Mouse (Mus musculus) cerebellum, postnatal 4 days (tissue): Measurements from ENCODE around the gene Thsd7a.

Experiments
- DNase-seq, 2 experiments: peaks; one replicate each; pipeline ENCODE4 v3.0.0; 2022; ENCODE audit warnings: low spot score in 2 of 2, mixed read lengths in 1 of 2

Thsd7a gene

GRCm38 (mm10) chr6:12693239-12693638 lies 56.0 kb downstream of the Thsd7a start:
- DNase-seq = no peak

DNA sequence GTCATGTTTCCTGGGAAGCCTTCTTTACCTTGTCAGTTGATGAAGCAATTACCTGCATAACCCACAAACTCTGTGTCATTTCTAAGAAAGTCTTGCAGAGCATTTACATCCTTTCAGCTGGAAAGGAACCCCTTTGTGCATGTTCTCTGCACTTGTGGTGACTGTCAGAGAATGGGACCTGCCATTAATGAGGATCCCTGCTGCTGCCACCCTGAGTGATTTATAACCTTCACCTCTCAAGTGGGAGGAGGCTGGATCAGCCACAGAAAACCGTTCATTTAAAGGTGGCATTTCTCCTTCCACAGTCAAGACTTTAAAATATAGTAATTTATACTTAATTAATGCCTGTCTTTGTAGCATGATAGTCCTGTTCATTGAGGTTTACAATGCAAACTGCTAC lies 99.6 kb downstream of the Thsd7a start:
- no peak for DNase-seq

- DNase-seq = no peak
Measured at GRCm38 (mm10) chr6:12628637-12629246, 120.5 kb downstream of the Thsd7a start.

DNA sequence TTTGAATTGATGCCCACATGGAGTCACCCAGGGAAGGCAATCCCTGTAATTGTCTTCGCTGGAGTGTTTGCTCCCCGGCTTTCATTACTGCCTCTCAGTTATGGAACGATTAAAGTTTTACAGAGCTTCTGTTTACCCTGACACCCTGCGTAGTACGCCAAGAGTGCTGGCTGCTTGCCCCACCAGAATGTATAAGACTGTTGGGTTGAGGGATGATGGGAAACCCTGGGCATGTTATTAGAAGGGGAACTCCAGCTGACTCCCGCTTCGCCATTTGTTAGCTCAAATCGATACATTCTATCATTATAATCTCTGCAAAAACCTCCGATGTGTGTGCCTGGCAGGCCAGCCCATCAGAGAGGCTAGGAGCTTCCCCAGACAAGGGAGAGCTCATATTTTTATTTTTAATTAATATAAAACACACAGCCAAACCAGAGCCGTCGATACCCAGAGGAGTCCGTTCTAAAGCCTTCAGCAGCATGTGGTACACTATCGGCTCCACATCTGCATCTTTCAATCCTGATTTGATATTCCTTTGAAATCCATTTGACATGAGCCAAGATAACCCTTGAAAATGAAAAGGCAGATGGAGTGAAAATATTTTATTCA lies 142.5 kb downstream of the Thsd7a start:
- DNase-seq = no peak

GRCm38 (mm10) chr6:12602927-12603326 lies 146.3 kb downstream of the Thsd7a start:
- DNase-seq = no peak

- no peak for DNase-seq
Measured at GRCm38 (mm10) chr6:12602161-12602560, 147.0 kb downstream of the Thsd7a start.

DNA sequence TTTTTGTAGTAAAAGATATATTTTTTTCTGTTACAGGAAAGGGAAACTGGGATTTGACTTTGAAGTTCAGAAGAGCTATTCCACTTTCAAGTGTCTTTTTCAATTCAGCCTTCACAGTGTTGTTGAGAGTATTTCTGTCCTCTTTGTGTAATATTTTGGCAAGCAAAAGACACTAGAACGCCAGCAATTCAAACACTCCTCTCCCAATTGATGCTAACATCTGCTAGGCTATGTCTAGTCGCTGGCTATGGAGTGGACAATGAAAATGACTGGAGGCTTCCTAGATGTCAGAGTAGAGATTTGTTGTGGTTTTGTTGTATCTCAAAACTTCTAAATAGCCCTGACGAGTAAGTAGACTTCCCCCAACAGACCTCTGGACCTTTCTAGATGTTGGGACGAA lies 164.8 kb downstream of the Thsd7a start:
- no peak for DNase-seq

DNA sequence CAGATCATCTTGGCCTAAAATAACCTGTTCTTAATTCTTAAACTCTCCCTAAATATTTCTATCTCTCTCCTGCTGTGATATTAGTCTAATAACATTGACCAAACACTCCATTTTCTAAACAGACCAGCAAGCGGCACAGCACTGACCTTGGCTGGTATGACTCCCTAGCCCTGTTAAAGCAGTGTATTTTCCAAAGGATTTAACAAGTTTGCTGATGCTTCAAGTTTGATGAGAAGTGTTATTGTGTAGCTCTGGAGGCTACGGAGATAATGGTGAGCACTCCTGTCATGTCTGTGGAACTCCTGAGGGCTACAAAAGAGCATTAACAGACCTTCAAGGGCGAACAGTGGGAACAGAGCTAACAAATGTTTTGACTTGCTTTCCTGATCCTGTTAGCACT lies 168.1 kb downstream of the Thsd7a start:
- DNase-seq = no peak

DNA sequence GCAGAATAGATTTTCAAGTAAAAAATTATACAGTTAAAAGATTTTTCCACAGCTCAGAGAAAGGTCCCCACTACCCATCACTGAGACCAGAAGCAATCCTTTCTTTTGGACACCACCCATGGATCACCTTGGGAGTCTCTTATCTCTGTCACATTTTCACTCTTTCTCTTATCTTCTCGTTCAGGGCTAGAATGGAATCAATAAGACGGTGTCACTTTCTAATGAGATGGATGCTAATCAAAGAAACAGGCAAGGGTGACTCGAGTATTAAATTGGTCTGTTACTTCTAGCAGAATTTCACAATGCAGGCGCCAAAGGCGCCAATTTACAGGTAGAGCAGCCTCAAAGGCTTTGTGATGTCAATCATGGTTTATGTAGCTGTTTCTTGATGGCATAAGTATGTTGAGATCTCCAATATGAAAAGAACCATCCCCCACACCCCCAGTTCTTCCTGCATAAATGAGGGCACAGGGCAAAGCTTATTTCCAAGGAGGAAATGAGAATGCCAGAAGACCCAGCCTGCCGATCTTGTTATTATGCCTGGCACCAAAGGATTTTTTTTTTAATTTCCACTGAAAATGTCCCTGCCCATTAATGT lies 173.5 kb downstream of the Thsd7a start:
- DNase-seq = no peak

DNA sequence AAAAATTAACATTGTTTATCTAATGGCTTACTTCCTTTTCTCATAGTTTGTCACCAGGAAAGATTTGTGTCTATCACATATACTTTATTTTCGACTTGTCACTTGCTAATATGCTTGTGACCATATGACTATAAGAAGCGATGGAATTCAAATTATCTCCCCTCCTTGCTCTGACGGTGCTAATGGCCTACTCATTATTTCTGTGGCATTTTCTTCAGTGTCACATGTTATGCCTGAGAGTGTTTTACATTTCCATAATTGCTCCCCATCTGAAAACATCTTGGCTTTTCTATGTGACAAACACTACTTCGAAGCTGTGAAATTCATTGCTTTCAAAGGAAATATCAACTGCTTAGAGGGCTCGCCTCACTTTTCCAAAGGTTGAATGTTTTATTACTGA lies 177.0 kb downstream of the Thsd7a start:
- no peak for DNase-seq

- DNase-seq = no peak
Measured at GRCm38 (mm10) chr6:12565136-12565535, 184.1 kb downstream of the Thsd7a start.

DNA sequence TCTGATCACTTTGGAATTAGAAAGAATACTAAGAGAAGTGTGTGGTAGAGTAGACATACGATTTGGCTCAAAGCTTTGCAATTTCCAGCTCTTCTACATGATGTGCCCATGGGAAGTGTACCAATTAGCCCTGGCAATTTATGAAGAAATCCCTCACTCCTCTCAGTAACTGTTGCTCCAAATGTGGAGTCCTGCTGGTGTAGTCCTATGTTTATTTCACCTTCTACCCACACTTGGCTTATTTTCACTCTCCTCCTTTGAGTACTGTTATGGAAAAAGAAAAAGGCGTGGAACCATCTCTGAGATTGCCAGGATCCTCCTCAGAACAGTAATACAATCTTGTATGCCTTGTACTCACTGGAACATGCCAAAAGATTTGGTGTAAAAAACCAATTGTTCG lies 186.9 kb downstream of the Thsd7a start:
- DNase-seq = no peak

DNA sequence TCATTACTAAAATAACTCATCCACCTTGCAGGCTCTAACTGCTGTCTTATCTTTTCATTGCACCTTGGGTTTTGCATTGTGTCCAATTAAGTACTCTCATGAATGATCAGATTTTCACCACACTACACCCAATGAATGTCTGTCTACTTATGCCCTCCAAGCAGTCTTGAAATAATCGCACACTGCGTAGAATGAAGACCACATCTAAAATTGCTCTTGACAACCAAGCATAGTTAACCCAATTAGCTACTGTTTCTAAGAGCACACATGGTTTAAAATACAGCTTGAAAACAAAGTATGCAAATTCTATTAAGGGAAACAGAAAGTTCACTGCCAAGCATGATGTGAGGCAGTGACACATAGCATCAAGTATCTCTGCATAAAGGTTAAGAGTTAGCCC lies 188.7 kb downstream of the Thsd7a start:
- no peak for DNase-seq

- DNase-seq = no peak
Measured at GRCm38 (mm10) chr6:12555114-12556099, 193.8 kb downstream of the Thsd7a start.

DNA sequence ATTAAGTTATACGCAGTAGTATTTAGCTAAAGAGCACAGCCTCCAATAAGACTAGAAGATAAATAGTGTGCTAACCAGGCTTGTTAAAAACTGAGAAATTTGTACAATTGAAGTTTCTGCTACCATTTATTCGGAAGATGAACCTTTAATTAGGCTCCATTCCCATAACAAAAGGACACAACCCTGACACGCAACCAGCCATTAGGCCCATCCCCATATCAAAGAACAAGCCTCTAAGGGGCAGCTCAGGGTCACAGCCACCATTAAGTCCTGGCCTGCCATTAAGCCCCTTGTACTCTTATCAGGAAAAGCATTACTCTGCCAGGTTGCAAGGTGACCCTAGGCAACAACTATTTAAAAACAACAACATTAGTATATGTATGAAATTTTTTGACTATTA lies 198.0 kb downstream of the Thsd7a start:
- DNase-seq = no peak

DNA sequence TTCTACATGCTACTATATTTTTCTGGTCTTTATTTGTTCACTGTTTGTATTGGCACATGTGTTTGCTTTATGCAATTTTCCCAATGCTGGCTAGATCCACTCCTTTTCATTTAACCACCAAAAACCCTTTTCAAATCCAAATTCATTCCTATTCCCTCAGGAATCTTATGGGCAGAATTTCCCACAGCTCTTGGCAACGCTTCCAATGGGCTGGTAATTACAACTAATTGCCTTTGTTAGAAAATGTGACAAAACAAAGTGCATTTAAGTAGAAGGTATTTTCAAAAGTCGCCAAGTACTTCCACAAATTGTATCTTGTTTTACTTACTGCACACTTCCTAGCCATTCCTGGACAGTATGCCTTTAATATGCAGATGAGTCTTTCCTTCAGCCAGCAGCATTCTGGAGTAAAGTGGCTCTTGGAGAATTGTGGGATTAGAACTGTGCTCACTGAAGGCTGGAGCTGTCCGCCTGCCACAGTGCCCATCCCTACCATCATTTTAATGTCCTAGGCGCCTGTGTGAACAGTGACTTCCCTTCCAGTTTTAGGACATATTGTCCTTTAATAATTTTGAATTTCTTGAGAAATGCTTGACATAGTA lies 199.1 kb downstream of the Thsd7a start:
- peak in 1 of 2 experiments; percentile 12 for DNase-seq

DNA sequence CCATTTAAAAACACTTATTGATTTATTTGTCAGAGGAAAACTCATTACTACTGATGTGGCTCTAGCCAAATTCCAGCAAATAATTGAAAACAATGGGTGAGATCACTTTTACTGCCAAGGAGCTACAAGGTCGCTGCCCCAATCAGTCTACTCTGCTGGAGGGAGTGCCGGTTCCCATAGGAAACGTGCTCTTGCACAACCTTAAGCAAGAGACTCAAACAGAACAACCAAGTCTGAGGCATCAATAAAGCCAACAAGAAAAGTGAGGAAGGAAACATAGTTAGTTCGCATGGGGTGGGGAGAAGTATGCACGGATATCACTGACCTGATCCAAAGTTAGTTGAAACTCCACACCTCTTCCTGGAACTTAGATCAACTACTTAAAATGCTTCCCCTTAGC lies 205.1 kb downstream of the Thsd7a start:
- no peak for DNase-seq

GRCm38 (mm10) chr6:12542496-12542895 lies 206.7 kb downstream of the Thsd7a start:
- no peak for DNase-seq

GRCm38 (mm10) chr6:12519121-12519520 lies 230.1 kb downstream of the Thsd7a start:
- peak in 1 of 2 experiments; percentile 9 for DNase-seq

- no peak for DNase-seq
Measured at GRCm38 (mm10) chr6:12518283-12518903, 230.8 kb downstream of the Thsd7a start.

GRCm38 (mm10) chr6:12517726-12518125 lies 231.5 kb downstream of the Thsd7a start:
- no peak for DNase-seq
